Mouse (Mus musculus) spleen, adult 2 months (tissue): ENCODE data around the gene Lrrk2. TPM values are rescaled to one million over a fixed set of nuclear protein-coding genes. Genes with fewer than 3 reads are reported as not detected.

ENCODE experiments used
- DNase-seq, 2 experiments: peaks; one replicate each; pipeline versions ENCODE4 v3.0.0 to v3.0.0-alpha.2; 2012 to 2021; ENCODE audit warnings: low spot score in 2 of 2, low read depth in 1 of 2
- H3K27ac ChIP-seq: fragments of 200-500 bp; 2 replicates; pipeline ENCODE4 v1.5.1; 2012; ENCODE audit warnings: low read length, inconsistent platforms; ENCODE audit not compliant: insufficient read depth
- H3K27me3 ChIP-seq: fragments of 200-500 bp; 2 replicates; pipeline ENCODE4 v1.6.1; 2012; ENCODE audit warnings: mild to moderate bottlenecking, moderate library complexity, low read length, inconsistent platforms; ENCODE audit not compliant: control insufficient read depth, insufficient read depth
- H3K36me3 ChIP-seq: fragments of 200-500 bp; 2 replicates; pipeline ENCODE4 v1.6.1; 2012; ENCODE audit warnings: mild to moderate bottlenecking, low read length, inconsistent platforms; ENCODE audit not compliant: control insufficient read depth, insufficient read depth
- H3K4me1 ChIP-seq: fragments of 200-500 bp; 2 replicates; pipeline ENCODE4 v1.6.1; 2011; ENCODE audit warnings: inconsistent platforms; ENCODE audit not compliant: control insufficient read depth, insufficient read depth, insufficient read length
- H3K4me3 ChIP-seq: fragments of 200-500 bp; 2 replicates; pipeline ENCODE4 v1.5.1; 2011; ENCODE audit warnings: mild to moderate bottlenecking, inconsistent platforms; ENCODE audit not compliant: insufficient read depth, insufficient read length; ENCODE audit errors: extremely low read depth
- CTCF ChIP-seq: fragments of 200-500 bp; IDR thresholded peaks from 2 replicates; pipeline ENCODE4 v1.5.1; 2011; ENCODE audit warnings: mild to moderate bottlenecking, inconsistent platforms; ENCODE audit not compliant: insufficient read depth, insufficient read length, insufficient replicate concordance; ENCODE audit errors: extremely low read depth
- POLR2A ChIP-seq: fragments of 200-500 bp; IDR thresholded peaks from 2 replicates; pipeline ENCODE4 v1.6.1; 2011; ENCODE audit warnings: low read depth, low read length, inconsistent platforms
- WGBS: fragments of 180-500 bp; shearing (Covaris S2); methylation state at CpG from one replicate; pipeline ENCODE4 v1.1.7; 2018; 5-methylcytosine and 5-hydroxymethylcytosine counted together
- polyA plus RNA-seq: library from polyadenylated mRNA; depleted of rRNA; stranded (reverse); fragments of >200 nt; gene quantifications from 2 replicates; pipeline ENCODE4 v1.2.3, GENCODE M21; 2012; rRNA removed

Gene Lrrk2
- polyA plus RNA-seq, result 8.5 and 9.7 TPM in 2 replicates

DNA sequence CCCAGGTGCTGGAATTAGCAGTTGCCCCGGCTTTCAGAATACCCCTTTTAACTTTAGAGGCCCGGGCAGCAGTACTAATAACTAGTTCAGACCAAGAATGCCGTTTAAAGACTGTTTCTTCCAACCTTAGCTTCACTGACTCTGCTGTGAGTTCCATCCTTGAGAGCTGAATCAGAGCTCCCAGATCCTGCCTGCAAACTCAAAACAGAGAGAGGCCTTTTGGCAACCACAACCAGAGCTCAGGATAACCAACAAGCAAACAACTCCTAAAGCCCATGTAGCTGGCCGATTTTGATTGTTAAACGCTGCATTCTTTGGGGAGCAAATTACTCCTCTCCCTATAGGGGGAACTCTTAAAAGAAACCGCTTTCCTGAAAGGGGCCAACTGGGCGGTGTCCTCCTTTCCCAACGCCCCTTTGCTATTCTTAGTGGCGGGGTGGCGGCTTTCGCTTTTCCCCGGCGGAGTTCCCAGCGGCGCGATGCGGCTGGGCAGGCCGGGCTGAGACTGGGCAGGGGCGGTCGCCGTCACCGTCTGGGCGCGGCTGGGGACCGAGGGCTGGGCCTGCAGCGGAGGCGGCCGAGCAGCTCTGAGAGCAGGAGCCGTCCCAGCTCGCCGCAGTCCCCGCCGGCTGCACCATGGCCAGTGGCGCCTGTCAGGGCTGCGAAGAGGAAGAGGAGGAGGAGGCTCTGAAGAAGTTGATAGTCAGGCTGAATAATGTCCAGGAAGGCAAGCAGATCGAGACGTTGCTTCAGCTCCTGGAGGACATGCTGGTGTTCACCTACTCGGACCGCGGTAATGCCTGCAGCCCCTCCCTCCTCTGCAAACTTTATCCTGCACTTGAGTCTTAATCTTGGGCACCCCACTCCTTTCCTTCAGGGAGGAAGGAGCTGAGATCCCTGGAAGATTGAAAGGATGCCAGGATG is at the start of gene Lrrk2:
Gene Lrrk2 (plus strand): TSS at position 531 of the 924 bp plus-strand sequence.
- 4% methylated on average over 39 of the region's 40 CpGs for WGBS
- TF ChIP-seq POLR2A (peak; percentile 55; the same call in 1 of the 2 replicates), CTCF (no peak)

DNA sequence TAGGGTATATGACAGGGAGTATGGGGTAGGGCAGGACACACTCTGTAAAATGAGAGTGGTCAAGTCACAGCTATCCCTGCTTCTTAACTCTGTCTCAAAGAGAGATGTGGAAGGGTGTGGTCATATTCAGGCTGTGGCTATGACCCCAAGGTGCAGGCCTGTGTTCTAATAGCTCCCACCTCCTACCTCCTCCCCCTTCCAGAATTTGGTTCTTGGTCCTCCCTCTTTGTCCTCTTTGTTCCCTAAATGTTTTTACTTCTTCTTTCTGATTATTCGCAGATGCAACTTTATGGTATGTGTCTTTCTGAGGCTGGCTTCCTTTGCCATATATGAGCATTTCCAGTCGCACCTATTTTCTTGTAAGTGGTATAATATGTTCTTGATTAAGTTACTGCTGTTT is 48.5 kb upstream of the Lrrk2 start:
- Histone ChIP-seq H3K4me1 (no peaks in the 10 kb centered on the region), H3K27ac (no peak overlapping the region), H3K36me3 (no peaks in the 10 kb centered on the region), H3K27me3 (no peaks in the 10 kb centered on the region), H3K4me3 (no peak overlapping the region)
- 67% methylated on average over 2 of the region's 2 CpGs for WGBS
- DNase-seq, result no peak
- TF ChIP-seq POLR2A, result no peak
- TF ChIP-seq CTCF, result no peak

More for the DNA sequence above, at the start of gene Lrrk2:
- no peaks in the 10 kb centered on the region for H3K27me3 ChIP-seq
- H3K4me3 ChIP-seq, result peak within 1 kb of the TSS; percentile 69
- H3K36me3 ChIP-seq, result no peaks in the 10 kb centered on the region
- peak within 1 kb of the TSS; percentile 63 for H3K27ac ChIP-seq
- peaks cover 7% of the 10 kb centered on the region for H3K4me1 ChIP-seq
- DNase-seq, result peak in 1 of 2 experiments; percentile 79

DNA sequence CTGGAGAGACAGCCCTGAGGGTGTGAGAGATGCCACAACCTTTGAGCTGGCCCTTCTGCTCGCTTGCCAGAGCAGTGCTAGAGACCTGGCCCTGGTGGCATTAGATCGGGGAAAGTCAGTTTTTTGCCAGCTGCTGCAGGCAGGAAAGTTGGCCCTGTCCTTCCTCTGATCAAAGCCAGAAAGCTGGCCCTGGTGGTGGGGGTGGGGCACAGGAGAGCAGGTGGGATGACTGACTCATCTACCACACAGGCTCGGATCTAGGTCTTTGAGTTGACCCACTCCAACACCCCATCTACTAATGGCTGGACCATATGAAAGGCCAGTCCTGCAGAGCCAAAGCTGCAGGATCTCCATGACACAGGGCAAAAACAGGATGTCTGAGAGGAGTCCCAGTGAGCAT is 43.8 kb upstream of the Lrrk2 start:
- 46% methylated on average over 3 of the region's 3 CpGs for WGBS
- TF ChIP-seq CTCF, result no peak
- TF ChIP-seq POLR2A, result no peak

DNA sequence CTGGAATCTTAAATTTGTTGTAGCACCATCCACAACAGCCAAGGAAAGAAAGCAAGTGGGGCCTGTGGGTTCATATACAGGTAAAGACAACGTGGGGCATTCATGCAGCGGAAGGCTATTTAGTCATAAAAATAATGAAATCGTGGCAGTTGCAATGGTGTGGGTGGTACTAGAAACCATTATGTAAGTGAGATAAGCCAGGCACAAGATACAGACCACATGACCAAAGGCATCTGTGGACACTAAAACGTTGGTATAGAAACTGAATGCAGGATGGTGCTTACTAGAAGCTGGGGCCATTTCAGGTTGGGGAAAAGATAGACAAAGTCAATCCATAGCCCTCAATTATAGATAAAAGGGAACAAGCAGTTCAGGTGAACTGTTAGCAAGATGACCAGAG is 40.5 kb upstream of the Lrrk2 start:
- H3K4me3 ChIP-seq, result no peak overlapping the region
- no peaks in the 10 kb centered on the region for H3K36me3 ChIP-seq
- no peak for DNase-seq
- H3K27ac ChIP-seq, result peak overlapping the region; percentile 75; the same call in 1 of the 2 replicates
- H3K27me3 ChIP-seq, result no peaks in the 10 kb centered on the region
- 75% methylated on average over 4 of the region's 4 CpGs for WGBS
- TF ChIP-seq CTCF (no peak), POLR2A (no peak)
- peaks cover 9% of the 10 kb centered on the region for H3K4me1 ChIP-seq

More for the DNA sequence above, 43.8 kb upstream of the Lrrk2 start:
- Histone ChIP-seq H3K27ac (no peak overlapping the region), H3K27me3 (no peaks in the 10 kb centered on the region), H3K4me1 (no peaks in the 10 kb centered on the region; the same call in none of the 2 replicates), H3K4me3 (no peak overlapping the region), H3K36me3 (no peaks in the 10 kb centered on the region)
- DNase-seq, result no peak

DNA sequence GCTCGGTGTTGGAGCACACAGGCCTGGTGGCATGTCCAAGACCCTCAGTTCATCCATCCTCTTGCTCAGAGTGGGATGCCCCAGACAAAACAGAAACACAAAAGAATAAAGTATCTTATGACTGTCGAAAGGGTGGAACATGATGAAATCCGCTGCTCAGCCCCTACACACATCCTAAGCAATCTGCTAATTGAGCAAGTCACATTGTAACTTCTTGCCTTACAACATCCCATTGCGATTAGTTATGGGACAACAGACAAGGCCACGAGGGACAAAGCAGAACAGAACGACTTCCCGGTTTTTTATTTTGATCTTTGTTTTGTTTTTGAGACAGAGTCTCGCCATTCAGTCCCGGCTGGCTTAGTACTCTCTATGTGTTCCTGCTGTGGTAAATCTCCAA is 39.9 kb upstream of the Lrrk2 start:
- H3K36me3 ChIP-seq, result no peaks in the 10 kb centered on the region
- H3K4me1 ChIP-seq, result peaks cover 9% of the 10 kb centered on the region
- no peak overlapping the region for H3K4me3 ChIP-seq
- DNase-seq, result no peak
- 51% methylated on average over 9 of the region's 9 CpGs for WGBS
- peak overlapping the region; percentile 75 for H3K27ac ChIP-seq
- H3K27me3 ChIP-seq, result no peaks in the 10 kb centered on the region
- TF ChIP-seq CTCF, result no peak
- no peak for TF ChIP-seq POLR2A

DNA sequence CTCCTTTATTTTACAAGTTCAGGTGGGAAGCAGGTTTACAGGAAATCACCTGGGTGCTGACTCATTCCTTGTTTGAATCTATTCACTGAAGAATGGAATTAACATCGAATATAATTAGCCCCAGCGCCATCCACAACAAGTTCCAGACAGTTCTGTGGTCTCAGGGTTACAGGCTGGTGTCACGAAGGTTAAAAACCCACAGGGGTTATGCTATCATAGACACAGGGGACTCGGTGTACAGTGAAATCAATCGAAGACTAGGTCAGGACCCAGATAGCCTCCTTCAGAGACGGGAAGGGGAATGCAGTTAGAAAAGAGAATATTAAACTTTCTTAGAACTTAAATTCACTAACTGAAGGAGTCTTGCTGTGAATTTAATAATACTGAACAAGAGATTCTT is 39.2 kb upstream of the Lrrk2 start:
- Histone ChIP-seq H3K4me1 (peaks cover 9% of the 10 kb centered on the region), H3K4me3 (no peak overlapping the region), H3K27ac (peak overlapping the region; percentile 92), H3K36me3 (no peaks in the 10 kb centered on the region), H3K27me3 (no peaks in the 10 kb centered on the region)
- DNase-seq, result peak in 1 of 2 experiments; percentile 18
- WGBS, result 21% methylated on average over 6 of the region's 6 CpGs
- TF ChIP-seq POLR2A (no peak), CTCF (no peak)
